Mouse (Mus musculus): ENCODE measurements around the gene Doc2g. TPM values are rescaled to one million over a fixed set of nuclear protein-coding genes. Genes with fewer than 3 reads are reported as not detected.
"Not testable (repeated sequence)": the region's sequence is repeated elsewhere in the genome, so short reads cannot be mapped to it uniquely, and the experiment has no call there.

The Doc2g gene
- polyA plus RNA-seq, 1 experiment from 2014 or later = 5.5 TPM

- Histone ChIP-seq H3K4me2 (no peak within 1 kb of the TSS; the same call in 1 of the 2 replicates), H3K4me3 (no peak within 1 kb of the TSS)
- ATAC-seq = no peak
Measured at GRCm38 (mm10) chr19:4045966-4046865, 43.1 kb downstream of the Doc2g start, which contains the start of gene Gstp2. Gene Gstp2 (minus strand): TSS chr19:4046023.

GRCm38 (mm10) chr19:4046866-4047254, 43.7 kb downstream of the Doc2g start:
- Histone ChIP-seq H3K27me3 (no peaks in the 10 kb centered on the region), H3K9me3 (replicated peaks) (peaks cover 5% of the 10 kb centered on the region; the same call in 1 of the 2 replicates), H3K4me2 (no peak overlapping the region), H3K4me3 (no peak overlapping the region), H3K9ac (no peak overlapping the region), H3K36me3 (ENCODE audit: poor library complexity, severe bottlenecking) (no peaks in the 10 kb centered on the region), H3K27ac (no peak overlapping the region), H3K4me1 (0 out of 2 replicates have a peak, but pooled peaks cover 4% of the 10 kb centered on the region)
- WGBS = 82% methylated on average over 8 of the region's 8 CpGs
- no peak for ATAC-seq

More at GRCm38 (mm10) chr19:4045966-4046865, 43.1 kb downstream of the Doc2g start, which contains the start of gene Gstp2:
- no peak within 1 kb of the TSS for H3K27ac ChIP-seq
- no peak within 1 kb of the TSS for H3K9ac ChIP-seq
- 51% methylated on average over 16 of the region's 16 CpGs for WGBS
- H3K4me1 ChIP-seq = 0 out of 2 replicates have a peak, but pooled peaks cover 4% of the 10 kb centered on the region
- H3K36me3 ChIP-seq (ENCODE audit: poor library complexity, severe bottlenecking) = no peaks in the 10 kb centered on the region
- peaks cover 3% of the 10 kb centered on the region; the same call in 1 of the 2 replicates for H3K9me3 ChIP-seq (replicated peaks)
- H3K27me3 ChIP-seq = no peaks in the 10 kb centered on the region

- H3K9ac ChIP-seq = no peak overlapping the region
- no peak overlapping the region for H3K27ac ChIP-seq
- 0 out of 2 replicates have a peak, but pooled peaks cover 4% of the 10 kb centered on the region for H3K4me1 ChIP-seq
- 15% methylated on average over 4 of the region's 4 CpGs for WGBS
- no peaks in the 10 kb centered on the region for H3K27me3 ChIP-seq
- H3K9me3 ChIP-seq (replicated peaks) = peaks cover 5% of the 10 kb centered on the region; the same call in 1 of the 2 replicates
- ATAC-seq = no peak
- H3K4me3 ChIP-seq = no peak overlapping the region
- no peaks in the 10 kb centered on the region for H3K36me3 ChIP-seq (ENCODE audit: poor library complexity, severe bottlenecking)
- H3K4me2 ChIP-seq = no peak overlapping the region
Measured at GRCm38 (mm10) chr19:4047859-4048258, 44.7 kb downstream of the Doc2g start.

DNA sequence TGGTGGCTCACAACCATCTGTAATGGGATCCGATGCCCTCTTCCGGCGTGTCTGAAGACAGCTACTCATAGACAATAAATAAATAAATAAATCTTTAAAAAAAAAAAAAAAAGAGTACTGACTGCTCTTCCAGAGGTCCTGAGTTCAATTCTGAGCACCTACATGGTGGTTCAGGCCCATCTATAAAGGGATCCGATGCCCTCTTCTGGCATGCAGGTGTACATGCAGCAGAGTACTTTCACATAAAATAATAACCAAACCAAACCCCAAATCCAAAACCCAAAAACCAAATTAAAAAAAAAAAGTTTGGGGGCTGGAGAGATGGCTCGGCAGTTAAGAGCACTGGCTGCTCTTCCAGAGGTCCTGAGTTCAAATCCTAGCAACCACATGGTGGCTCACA, 46.0 kb downstream of the Doc2g start:
- not testable (repeated sequence) for H3K4me3 ChIP-seq; H3K27ac ChIP-seq; H3K9me3 ChIP-seq (replicated peaks); H3K4me2 ChIP-seq; H3K4me1 ChIP-seq; ATAC-seq; H3K9ac ChIP-seq; H3K27me3 ChIP-seq; H3K36me3 ChIP-seq (ENCODE audit: poor library complexity, severe bottlenecking)
- 79% methylated on average over 5 of the region's 5 CpGs for WGBS

GRCm38 (mm10) chr19:4051016-4051415, 47.9 kb downstream of the Doc2g start:
- Histone ChIP-seq H3K4me3 (no peak overlapping the region), H3K9ac (no peak overlapping the region), H3K4me1 (0 out of 2 replicates have a peak, but pooled peaks cover 3% of the 10 kb centered on the region), H3K4me2 (no peak overlapping the region), H3K27ac (no peak overlapping the region), H3K36me3 (ENCODE audit: poor library complexity, severe bottlenecking) (no peaks in the 10 kb centered on the region), H3K27me3 (no peaks in the 10 kb centered on the region), H3K9me3 (replicated peaks) (peaks cover 5% of the 10 kb centered on the region; the same call in 1 of the 2 replicates)
- ATAC-seq = no peak
- WGBS = 93% methylated on average over 5 of the region's 5 CpGs

DNA sequence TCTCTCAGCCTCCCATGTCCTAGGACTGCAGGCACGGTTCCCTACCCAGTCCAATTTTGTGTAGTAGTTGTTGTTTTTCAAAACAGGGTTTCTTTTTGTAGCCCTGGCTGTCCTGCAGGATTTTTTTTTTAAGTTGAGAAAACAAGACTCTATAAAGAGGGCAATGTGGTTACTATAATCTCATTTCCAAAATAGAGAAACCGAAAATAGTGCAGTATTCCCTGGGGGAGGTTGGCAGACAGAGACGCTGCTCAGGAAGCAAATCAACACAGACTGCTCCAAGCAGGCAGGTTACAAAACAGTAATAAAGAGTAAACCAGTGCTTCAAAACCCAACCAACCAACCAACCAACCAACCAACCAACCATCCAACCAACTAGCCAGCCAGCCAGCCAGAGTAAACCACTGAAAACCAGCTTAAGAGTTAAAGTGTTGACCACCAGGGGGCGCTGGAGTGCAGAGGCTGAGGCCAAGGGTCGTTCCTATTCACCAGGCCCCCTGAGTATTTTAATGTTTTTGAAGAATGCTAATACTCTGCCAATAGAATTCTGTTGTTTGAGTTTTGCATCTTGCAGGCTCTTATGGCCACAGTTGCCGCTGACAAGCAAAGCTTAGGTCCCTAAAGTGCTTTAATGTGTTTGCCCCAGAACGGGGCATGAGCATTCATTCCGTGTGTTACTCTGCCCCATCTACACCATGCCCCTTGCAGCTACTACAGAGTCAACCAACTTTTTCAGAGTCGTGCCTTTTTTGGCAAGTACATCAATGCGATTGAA, 48.8 kb downstream of the Doc2g start:
- H3K27ac ChIP-seq = no peak overlapping the region
- no peaks in the 10 kb centered on the region for H3K4me1 ChIP-seq
- no peaks in the 10 kb centered on the region for H3K27me3 ChIP-seq
- H3K9me3 ChIP-seq (replicated peaks) = peaks cover 5% of the 10 kb centered on the region; the same call in 1 of the 2 replicates
- no peaks in the 10 kb centered on the region for H3K36me3 ChIP-seq (ENCODE audit: poor library complexity, severe bottlenecking)
- no peak overlapping the region for H3K4me3 ChIP-seq
- 56% methylated on average over 10 of the region's 10 CpGs for WGBS
- H3K9ac ChIP-seq = no peak overlapping the region
- no peak for ATAC-seq
- H3K4me2 ChIP-seq = no peak overlapping the region

- no peak overlapping the region for H3K4me2 ChIP-seq
- no peak overlapping the region for H3K9ac ChIP-seq
- H3K27me3 ChIP-seq = no peaks in the 10 kb centered on the region
- H3K4me1 ChIP-seq = no peaks in the 10 kb centered on the region
- H3K27ac ChIP-seq = no peak overlapping the region
- no peaks in the 10 kb centered on the region for H3K36me3 ChIP-seq (ENCODE audit: poor library complexity, severe bottlenecking)
- no peak for ATAC-seq
- whole genome bisulfite sequencing = 84% methylated on average over 5 of the region's 5 CpGs
- peaks cover 5% of the 10 kb centered on the region; the same call in 1 of the 2 replicates for H3K9me3 ChIP-seq (replicated peaks)
- no peak overlapping the region for H3K4me3 ChIP-seq
Measured at GRCm38 (mm10) chr19:4052516-4053030, 49.5 kb downstream of the Doc2g start.

DNA sequence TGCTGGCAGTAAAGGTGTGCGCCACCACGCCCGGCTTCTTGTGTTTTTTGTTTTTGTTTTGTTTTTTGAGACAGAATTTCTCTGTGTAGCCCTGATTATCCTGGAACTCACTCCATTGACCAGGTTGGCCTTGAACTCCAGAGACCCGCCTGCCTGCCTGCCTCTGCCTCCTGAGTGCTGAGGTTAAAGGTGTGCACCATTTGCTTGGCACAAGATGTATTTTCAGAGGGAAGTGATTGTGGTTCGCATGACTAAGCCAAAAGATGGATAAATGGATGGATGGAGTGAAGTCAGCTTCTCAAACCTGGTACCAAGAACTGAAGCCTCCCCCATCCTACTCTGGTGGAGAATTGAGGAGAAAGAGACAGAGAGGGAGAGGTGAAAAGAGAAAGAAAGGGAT, 51.5 kb downstream of the Doc2g start:
- no peak overlapping the region for H3K9ac ChIP-seq
- no peak for ATAC-seq
- H3K36me3 ChIP-seq (ENCODE audit: poor library complexity, severe bottlenecking) = no peaks in the 10 kb centered on the region
- H3K27me3 ChIP-seq = no peaks in the 10 kb centered on the region
- H3K4me2 ChIP-seq = no peak overlapping the region
- 87% methylated on average over 5 of the region's 5 CpGs for WGBS
- H3K9me3 ChIP-seq (replicated peaks) = peaks cover 5% of the 10 kb centered on the region; the same call in 1 of the 2 replicates
- no peak overlapping the region for H3K4me3 ChIP-seq
- no peak overlapping the region for H3K27ac ChIP-seq
- no peaks in the 10 kb centered on the region for H3K4me1 ChIP-seq

- Histone ChIP-seq H3K4me3 (no peak overlapping the region), H3K36me3 (ENCODE audit: poor library complexity, severe bottlenecking) (no peaks in the 10 kb centered on the region), H3K4me2 (no peak overlapping the region), H3K9ac (no peak overlapping the region), H3K4me1 (no peaks in the 10 kb centered on the region), H3K27ac (no peak overlapping the region), H3K9me3 (replicated peaks) (peaks cover 5% of the 10 kb centered on the region; the same call in 1 of the 2 replicates), H3K27me3 (no peaks in the 10 kb centered on the region)
- 73% methylated on average over 8 of the region's 8 CpGs for WGBS
- no peak for ATAC-seq
Measured at GRCm38 (mm10) chr19:4055216-4055946, 52.3 kb downstream of the Doc2g start.

GRCm38 (mm10) chr19:4055947-4056693, 53.0 kb downstream of the Doc2g start:
- no peaks in the 10 kb centered on the region for H3K27me3 ChIP-seq

More at GRCm38 (mm10) chr19:4055947-4056693, 53.0 kb downstream of the Doc2g start:
- no peak overlapping the region for H3K4me3 ChIP-seq
- peaks cover 2% of the 10 kb centered on the region; the same call in 1 of the 2 replicates for H3K9me3 ChIP-seq (replicated peaks)
- no peak for ATAC-seq
- no peak overlapping the region for H3K4me2 ChIP-seq
- 66% methylated on average over 15 of the region's 15 CpGs for WGBS
- no peak overlapping the region for H3K9ac ChIP-seq
- H3K27ac ChIP-seq = no peak overlapping the region
- no peaks in the 10 kb centered on the region for H3K4me1 ChIP-seq
- no peaks in the 10 kb centered on the region for H3K36me3 ChIP-seq (ENCODE audit: poor library complexity, severe bottlenecking)

Measured in forebrain, embryonic 13.5 days (tissue).